19 mouse cellular contexts compared by ENCODE assay signal in the genomic region with DNA sequence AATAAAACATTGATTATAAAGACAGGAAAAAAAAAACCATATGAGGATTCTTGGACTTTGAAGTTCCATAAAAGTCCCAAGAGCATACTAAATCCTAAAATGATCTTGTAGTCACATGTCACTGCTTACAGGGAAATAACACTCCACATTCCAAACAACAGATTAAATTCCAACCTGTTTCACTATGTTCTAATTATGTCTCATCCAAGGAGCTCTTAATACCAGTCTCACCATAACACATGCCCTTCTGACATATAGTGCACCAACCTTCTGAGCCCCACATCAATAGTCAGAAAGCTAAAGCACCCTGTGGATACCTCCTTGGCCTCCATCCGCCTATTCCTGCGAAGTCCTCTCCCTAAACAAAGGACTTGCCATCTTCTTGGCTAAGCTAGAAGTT.
"Had no signal": no experiment of that assay in that cellular context is flagged by ENCODE, and none has a peak within 500 bp of the region (broad histone marks: within the 10 kb centered on the region; RNA-seq: fewer than 3 reads in every experiment).

No protein-coding gene starts in this region.

- H3K4me3 ChIP-seq: kidney, embryonic 15.5 days; left cerebral cortex, adult 2 months; limb, embryonic 13.5 days; liver, embryonic 12.5 days; liver, embryonic 15.5 days; lung, embryonic 15.5 days; megakaryocyte, embryonic 14.5 days; midbrain, embryonic 10.5 days; midbrain, embryonic 13.5 days had no signal

- H3K9me3 ChIP-seq: kidney, embryonic 15.5 days; limb, embryonic 13.5 days; liver, embryonic 12.5 days; liver, embryonic 15.5 days; lung, embryonic 15.5 days; megakaryocyte, embryonic 14.5 days; midbrain, embryonic 10.5 days; midbrain, embryonic 13.5 days had no signal

- H3K4me1 ChIP-seq: limb, embryonic 13.5 days; lung, embryonic 15.5 days had no signal

- H3K27me3 ChIP-seq: kidney, embryonic 15.5 days; limb, embryonic 13.5 days; liver, embryonic 12.5 days; liver, embryonic 15.5 days; lung, embryonic 15.5 days; megakaryocyte, embryonic 14.5 days; midbrain, embryonic 13.5 days had no signal

- DNase-seq: kidney, postnatal 10 days; kidney, postnatal 36 days; layer of hippocampus, postnatal 36 days; liver; lung, adult 18-20 months; lung, postnatal 10 days; lung, postnatal 36 days; thymus, adult 18-20 months; thymus, postnatal 36 days had no signal

- ATAC-seq: liver, embryonic 12.5 days; midbrain, embryonic 13.5 days; midbrain, embryonic 16.5 days had no signal

- H3K4me2 ChIP-seq: kidney, embryonic 15.5 days; limb, embryonic 13.5 days; liver, embryonic 12.5 days; liver, embryonic 15.5 days; lung, embryonic 15.5 days; midbrain, embryonic 13.5 days had no signal

- H3K27ac ChIP-seq: kidney, embryonic 15.5 days; left cerebral cortex, adult 2 months; limb, embryonic 13.5 days; liver, embryonic 12.5 days; liver, embryonic 15.5 days; lung, embryonic 15.5 days; midbrain, embryonic 10.5 days; midbrain, embryonic 13.5 days had no signal

- H3K9ac ChIP-seq: kidney, embryonic 15.5 days; limb, embryonic 13.5 days; liver, embryonic 12.5 days; liver, embryonic 15.5 days; lung, embryonic 15.5 days; midbrain, embryonic 13.5 days had no signal
